Comparison of ENCODE assay signal across 9 mouse cellular contexts in genomic region chr2:167774806-167775179, GRCm38 (mm10).
DNase-seq lines count a peak whose midpoint lies in the region; TF ChIP-seq lines count a peak whose summit lies in the region.
"Had no signal": no experiment of that assay in that cellular context is flagged by ENCODE, and none has a peak within 500 bp of the region (broad histone marks: within the 10 kb centered on the region; RNA-seq: fewer than 3 reads in every experiment).

No protein-coding gene starts in this region.

- peak; percentile 68 for TF ChIP-seq POLR2A in embryonic fibroblast, embryonic 13.5 days (IDR thresholded peaks at IDR 0.05; ENCODE audit: low read depth, low read length)

- no peak for TF ChIP-seq CTCF in embryonic fibroblast, embryonic 13.5 days (IDR thresholded peaks at IDR 0.05; ENCODE audit: borderline replicate concordance, insufficient read depth, low read length)
- TF ChIP-seq CTCF in left cerebral cortex, adult 2 months (IDR thresholded peaks at IDR 0.05) = no peak

- no peak overlapping the region for H3K4me3 ChIP-seq in embryonic fibroblast, embryonic 13.5 days (ENCODE audit: insufficient read depth, low read length)
- H3K4me3 ChIP-seq in macrophage (ENCODE audit: inconsistent target) = no peak overlapping the region
- H3K4me3 ChIP-seq in left cerebral cortex, adult 2 months = no peak overlapping the region

- H3K36me3 ChIP-seq in macrophage (ENCODE audit: inconsistent target) = no peaks in the 10 kb centered on the region

- WGBS in macrophage (ENCODE audit: missing documents) = 70% methylated on average over 10 of the region's 10 CpGs

- H3K4me1 ChIP-seq in embryonic fibroblast, embryonic 13.5 days (ENCODE audit: control insufficient read depth, insufficient read depth, low read length) = peaks cover 22% of the 10 kb centered on the region

- peak overlapping the region; percentile 68 for H3K27ac ChIP-seq in embryonic fibroblast, embryonic 13.5 days (ENCODE audit: insufficient read depth, low read length)
- H3K27ac ChIP-seq in macrophage = peak overlapping the region; percentile 96
- H3K27ac ChIP-seq in left cerebral cortex, adult 2 months = no peak overlapping the region

- DNase-seq in kidney, postnatal 4 days = peak; percentile 52 to 65
- DNase-seq in kidney, postnatal 14 days = no peak
- DNase-seq in adipocyte (ENCODE audit: low spot score) = peak; percentile 36
- no peak for DNase-seq in cerebellum, adult 9-11 months
- no peak for DNase-seq in left cerebral cortex, adult 2 months (ENCODE audit: extremely low spot score in 1 of 2, low spot score in 2 of 2)
- no peak for DNase-seq in layer of hippocampus, postnatal 10 days (ENCODE audit: low spot score in 2 of 2)
- DNase-seq: cerebellum, adult 11 months had no signal

- intact Hi-C loops in left cerebral cortex, adult 2 months (cut with DNase I) = loop anchor here (5.0 kb wide), 1 partner anchor 68 kb away; no protein-coding TSS in a partner anchor

- H3K79me2 ChIP-seq in macrophage (ENCODE audit: inconsistent target) = peaks cover 18% of the 10 kb centered on the region; the same call in 1 of the 2 replicates

Comparison
In these comparisons a context has a peak if more than half of its experiments do, and no peak if none do; other contexts are left out.
1. DNase-seq: peak in kidney, postnatal 4 days (2 of 2) and adipocyte (single experiment); none in kidney, postnatal 14 days (single experiment), cerebellum, adult 9-11 months (single experiment), left cerebral cortex, adult 2 months (0 of 2) and layer of hippocampus, postnatal 10 days (0 of 2).